Mouse (Mus musculus): Measurements from ENCODE around the gene Cfap36.

DNA sequence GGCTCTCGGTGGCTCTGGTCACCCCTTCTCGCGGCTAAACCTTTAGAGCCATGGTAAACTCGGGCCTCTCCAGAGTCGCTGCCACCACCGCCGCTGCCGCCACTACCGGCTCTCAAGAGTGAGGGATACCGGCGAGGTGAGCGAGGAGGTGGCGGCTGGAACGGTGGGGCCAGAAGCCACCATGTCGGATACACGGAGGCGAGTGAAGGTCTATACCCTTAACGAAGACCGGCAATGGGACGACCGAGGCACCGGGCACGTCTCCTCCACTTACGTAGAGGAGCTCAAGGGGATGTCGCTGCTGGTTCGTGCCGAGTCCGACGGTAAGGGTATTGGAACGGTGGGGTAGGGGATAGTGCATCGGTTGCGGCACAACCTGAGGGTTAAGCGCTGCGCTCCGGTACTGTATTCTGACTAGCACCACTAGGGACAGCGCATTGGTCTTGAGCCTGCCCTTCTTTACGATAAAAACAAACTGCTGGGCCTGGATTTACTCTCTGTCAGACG, 74.0 kb downstream of the Cfap36 start:
- TF ChIP-seq CTCF (IDR thresholded peaks at IDR 0.05) = peak; percentile 65
- TF ChIP-seq POLR2A (IDR thresholded peaks at IDR 0.05; ENCODE audit: insufficient read depth, low read depth, low read length) = peak; percentile 31; the same call in 1 of the 2 replicates

Data from heart, adult 2 months (tissue).